Mouse (Mus musculus): ENCODE measurements around the gene Slc30a6. TPM values are rescaled to one million over a fixed set of nuclear protein-coding genes. Genes with fewer than 3 reads are reported as not detected.
A peak's percentile ranks its signal among the peaks of the same experiment; 100 is the strongest.

Slc30a6 gene
- total RNA-seq (2021), result 1 to 10 TPM; 6.3 to 9.9 TPM
- long read RNA-seq, experiment 1, partial matches to known transcripts, result 1 of 5 reads
- long read RNA-seq, experiment 1, other reads (novel, unspliced or antisense), result 1 of 5 reads
- long read RNA-seq, experiment 2, transcript Slc30a6-201 (14 exons, 2,148 nt), result major isoform, 10 of 14 reads
- long read RNA-seq, experiment 2, partial matches to known transcripts, result 3 of 14 reads
- long read RNA-seq, experiment 2, other reads (novel, unspliced or antisense), result 1 of 14 reads

DNA sequence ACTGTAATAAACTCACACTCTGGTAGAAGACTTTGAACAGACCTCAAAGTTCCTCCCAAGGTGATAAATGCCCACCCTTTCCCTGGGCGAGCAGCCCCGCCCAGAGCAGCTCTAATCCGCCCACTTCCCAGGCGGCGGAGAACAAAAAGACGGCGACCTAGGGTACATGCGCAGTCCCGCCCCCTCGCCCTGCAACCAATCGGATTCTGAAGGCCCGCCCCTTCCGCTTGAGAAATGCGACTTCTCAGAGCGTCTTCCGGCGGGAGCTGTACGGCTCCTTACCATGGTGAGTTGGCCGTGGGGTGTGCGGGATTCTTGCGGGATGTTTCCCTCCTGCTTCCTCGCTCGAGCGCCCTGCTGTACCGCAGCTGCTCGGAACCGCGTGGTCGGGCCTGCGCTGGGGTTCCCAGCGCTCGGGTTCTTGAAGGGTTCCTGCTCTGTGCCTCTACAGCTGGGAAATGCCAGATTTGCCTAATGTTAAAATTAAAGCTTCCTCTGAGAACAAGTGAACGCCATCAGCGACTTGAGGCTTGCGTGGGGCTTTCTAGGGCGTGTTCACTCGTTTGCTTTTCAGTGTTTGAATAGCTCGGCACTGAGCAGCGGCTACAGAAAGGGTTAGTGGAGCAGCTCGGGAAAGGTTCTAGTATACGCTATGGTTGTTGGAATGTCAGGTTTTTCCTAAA, at the start of gene Slc30a6:
Slc30a6 (plus strand) TSS at position 226 of the 683 bp plus-strand sequence.
- DNase-seq, result peak; percentile 96

GRCm38 (mm10) chr17:74363592-74363991, 31.8 kb upstream of the Slc30a6 start:
- DNase-seq, result no peak

DNA sequence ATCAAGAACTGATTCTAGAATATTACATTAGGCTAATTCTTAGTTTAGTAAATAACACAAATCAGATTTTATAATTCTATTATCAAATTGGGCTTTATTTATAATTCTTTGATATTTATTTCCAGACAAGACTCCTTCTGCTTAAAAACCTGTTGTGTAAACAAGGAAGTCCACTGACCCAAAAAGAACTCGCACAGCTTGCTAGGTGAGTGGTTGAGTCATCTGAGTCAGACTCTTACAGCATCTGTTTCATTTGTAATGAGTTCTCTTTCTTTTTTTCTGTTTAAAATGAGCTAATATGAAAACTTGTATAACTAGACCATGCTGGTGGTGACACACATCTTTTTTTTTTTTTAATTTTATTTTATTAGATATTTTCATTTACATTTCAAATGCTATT, 18.5 kb upstream of the Slc30a6 start:
- DNase-seq, result no peak

GRCm38 (mm10) chr17:74386657-74387056, 8.8 kb upstream of the Slc30a6 start:
- DNase-seq, result no peak

GRCm38 (mm10) chr17:74389847-74390246, 5.6 kb upstream of the Slc30a6 start:
- DNase-seq, result no peak

DNA sequence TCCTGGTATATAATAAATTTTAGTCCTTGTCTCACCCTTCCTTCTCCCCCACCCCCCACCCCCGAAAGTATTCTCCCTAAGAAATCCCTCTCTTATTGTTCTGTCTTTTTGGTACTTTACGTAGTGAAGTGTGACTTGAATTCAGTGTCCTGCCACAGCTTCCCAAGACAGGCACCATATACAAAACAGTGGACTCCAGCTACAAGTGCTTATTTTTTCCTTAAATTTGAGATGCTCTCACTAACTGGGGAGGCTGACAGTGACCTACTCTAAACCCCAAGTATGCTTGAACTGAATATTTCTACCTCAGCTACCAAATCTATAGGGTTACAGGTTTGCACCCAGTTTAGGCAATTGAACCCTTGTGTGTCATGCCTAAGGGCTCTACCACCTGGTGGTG, 1.0 kb upstream of the Slc30a6 start:
- DNase-seq, result no peak

GRCm38 (mm10) chr17:74394855-74395254, 553 bp upstream of the Slc30a6 start:
- DNase-seq, result no peak

DNA sequence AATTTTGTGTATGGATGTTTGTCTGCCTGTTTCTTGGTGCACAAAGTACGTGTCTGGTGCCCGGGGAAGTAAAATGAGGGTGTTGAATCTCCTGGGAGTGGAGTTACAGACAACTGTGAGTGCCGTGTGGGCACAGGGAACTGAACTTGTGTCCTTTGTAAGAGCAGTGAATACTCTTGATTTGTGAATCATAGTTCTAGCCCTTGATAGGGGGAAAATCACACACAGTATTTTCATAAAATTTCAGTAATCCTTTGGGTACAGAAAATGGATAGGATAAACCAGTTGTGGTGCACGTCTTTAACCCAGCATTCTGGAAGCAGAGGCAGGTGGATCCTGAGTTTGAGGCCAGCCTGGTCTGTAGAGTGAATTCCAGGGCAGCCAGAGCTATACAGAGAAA, 1.4 kb downstream of the Slc30a6 start:
- no peak for DNase-seq

DNA sequence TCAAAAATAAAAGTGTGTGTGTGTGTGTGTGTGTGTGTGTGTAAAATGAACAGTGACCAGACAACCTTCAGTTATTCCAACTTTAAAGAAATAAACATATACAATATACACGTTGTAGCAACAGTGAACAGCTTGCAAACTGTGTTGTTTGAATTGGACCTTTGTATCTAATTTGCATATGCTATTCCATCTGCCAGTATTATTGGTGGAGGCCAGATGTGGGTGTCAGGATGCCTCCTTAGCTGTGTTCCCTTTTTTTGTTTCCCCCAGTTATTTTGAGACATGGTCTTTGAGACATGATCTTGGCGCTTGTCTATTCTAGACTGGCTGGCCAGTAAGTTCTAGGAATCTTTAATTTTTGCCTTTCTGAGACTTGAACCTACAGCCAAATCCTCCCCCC, 1.8 kb downstream of the Slc30a6 start:
- DNase-seq, result no peak

GRCm38 (mm10) chr17:74402486-74403222, 7.2 kb downstream of the Slc30a6 start:
- no peak for DNase-seq

GRCm38 (mm10) chr17:74406487-74406886, 11.1 kb downstream of the Slc30a6 start:
- DNase-seq, result no peak

DNA sequence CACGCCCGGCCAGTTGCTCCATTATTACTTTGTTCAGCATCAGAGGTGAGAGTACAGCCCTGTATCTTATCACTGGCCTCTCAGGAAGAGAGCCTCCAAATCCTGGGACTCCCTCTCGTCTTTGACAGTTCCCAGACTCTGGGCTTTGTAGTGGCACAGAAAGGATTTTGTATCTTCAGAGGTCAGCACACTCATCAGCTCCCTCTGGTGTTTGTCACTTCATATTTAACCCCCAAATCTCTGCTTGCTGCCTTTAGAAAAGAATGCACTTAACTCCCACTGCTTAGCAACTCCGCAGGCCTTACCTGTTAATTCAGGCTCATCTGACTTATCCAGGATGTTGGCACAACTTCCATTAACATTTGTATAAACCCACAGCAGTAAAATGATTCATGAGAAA, 14.3 kb downstream of the Slc30a6 start:
- DNase-seq, result no peak

- DNase-seq, result no peak
These were observed 17.9 kb downstream of the Slc30a6 start for GRCm38 (mm10) chr17:74413324-74413723.

GRCm38 (mm10) chr17:74414671-74415070, 19.3 kb downstream of the Slc30a6 start:
- DNase-seq, result no peak

- DNase-seq, result no peak
These were observed 21.5 kb downstream of the Slc30a6 start for GRCm38 (mm10) chr17:74416841-74417360.

GRCm38 (mm10) chr17:74418171-74418570, 22.8 kb downstream of the Slc30a6 start:
- no peak for DNase-seq

DNA sequence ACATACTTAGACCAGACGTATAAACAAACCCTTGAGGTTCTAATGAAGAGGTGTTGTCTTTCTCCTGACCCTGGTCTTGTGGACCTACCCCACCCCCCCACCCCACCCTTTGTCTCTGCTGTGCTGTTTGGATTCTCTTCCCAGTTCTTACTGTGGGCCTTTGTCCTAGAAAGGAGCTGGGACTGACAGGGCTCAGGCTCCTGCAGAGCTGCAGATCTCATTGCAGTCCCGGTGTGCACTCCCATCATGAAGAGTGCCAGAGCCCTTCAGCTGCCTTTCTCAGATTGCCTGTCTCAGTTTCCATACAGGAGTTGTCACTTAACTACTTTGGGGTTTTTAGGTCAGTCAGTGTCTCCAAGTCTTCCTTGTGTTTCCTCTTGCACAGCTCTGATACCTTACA, 25.2 kb downstream of the Slc30a6 start:
- no peak for DNase-seq

DNA sequence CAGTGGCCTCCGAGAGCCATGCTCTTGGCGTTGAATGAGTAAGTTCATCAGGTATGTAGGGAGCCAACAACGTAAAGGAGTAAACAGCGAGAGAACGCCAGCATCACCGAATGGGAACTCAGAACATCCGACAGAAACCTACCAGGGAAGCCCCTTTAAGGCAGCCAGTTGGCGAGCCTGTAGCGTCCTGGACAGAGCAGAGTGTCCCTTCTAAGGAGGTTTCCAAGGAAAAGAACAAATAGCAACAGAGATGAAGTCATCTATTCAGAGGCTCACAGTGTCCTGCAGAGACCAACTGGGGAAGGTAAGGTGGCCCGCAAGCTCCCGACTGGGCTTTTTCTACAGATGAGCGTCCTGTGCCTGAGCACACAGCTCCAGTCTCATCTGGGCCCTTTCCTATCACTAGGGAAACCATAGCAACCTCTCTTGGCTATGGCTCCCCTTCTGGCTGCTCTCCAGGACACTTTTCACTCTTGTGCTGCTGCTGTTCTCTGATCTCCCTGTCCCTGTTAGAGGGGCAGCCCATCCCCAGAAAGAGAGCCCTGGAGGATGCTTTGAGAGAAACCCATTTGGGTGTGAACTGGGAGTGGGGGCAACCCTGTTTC, 29.1 kb downstream of the Slc30a6 start:
- no peak for DNase-seq

GRCm38 (mm10) chr17:74430074-74430473, 34.7 kb downstream of the Slc30a6 start:
- no peak for DNase-seq

DNA sequence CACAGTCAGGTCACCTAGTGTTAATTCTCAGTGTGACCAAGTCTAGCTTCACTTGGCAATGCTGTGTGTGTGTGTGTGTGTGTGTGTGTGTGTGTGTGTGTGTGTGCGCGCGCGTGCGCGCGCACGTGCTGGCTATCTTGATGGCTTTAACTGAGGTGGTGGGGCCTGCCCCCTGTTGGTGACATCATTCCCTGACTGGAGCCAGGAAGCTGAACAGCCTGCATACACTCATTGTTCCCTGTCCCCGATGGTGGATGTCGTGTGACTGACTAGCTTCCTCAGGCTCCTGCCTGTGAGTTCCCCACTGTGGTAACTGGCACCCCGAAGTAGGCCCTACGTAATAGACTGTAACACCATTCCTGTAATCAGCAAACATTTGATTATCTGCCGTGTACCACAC, 36.1 kb downstream of the Slc30a6 start:
- DNase-seq, result no peak

- no peak for DNase-seq
These were observed 37.2 kb downstream of the Slc30a6 start for GRCm38 (mm10) chr17:74432631-74433030.

GRCm38 (mm10) chr17:74437762-74438161, 42.4 kb downstream of the Slc30a6 start:
- DNase-seq, result no peak

- no peak for DNase-seq
These were observed 45.1 kb downstream of the Slc30a6 start for GRCm38 (mm10) chr17:74440486-74440885.

Data from gastrocnemius, postnatal 10 days (tissue).